Mouse (Mus musculus) erythroblast, embryonic 14.5 days (primary cell): ENCODE measurements around the gene Fstl1.

ENCODE experiments used
- GATA1 ChIP-seq: IDR thresholded peaks from 2 replicates; pipeline ENCODE4 v1.6.1; 2012; ENCODE audit warnings: low read length, inconsistent platforms, mixed read lengths
- TAL1 ChIP-seq: IDR thresholded peaks from 3 replicates; pipeline ENCODE4 v1.6.1; 2012; ENCODE audit warnings: low read length, inconsistent platforms, mixed read lengths

DNA sequence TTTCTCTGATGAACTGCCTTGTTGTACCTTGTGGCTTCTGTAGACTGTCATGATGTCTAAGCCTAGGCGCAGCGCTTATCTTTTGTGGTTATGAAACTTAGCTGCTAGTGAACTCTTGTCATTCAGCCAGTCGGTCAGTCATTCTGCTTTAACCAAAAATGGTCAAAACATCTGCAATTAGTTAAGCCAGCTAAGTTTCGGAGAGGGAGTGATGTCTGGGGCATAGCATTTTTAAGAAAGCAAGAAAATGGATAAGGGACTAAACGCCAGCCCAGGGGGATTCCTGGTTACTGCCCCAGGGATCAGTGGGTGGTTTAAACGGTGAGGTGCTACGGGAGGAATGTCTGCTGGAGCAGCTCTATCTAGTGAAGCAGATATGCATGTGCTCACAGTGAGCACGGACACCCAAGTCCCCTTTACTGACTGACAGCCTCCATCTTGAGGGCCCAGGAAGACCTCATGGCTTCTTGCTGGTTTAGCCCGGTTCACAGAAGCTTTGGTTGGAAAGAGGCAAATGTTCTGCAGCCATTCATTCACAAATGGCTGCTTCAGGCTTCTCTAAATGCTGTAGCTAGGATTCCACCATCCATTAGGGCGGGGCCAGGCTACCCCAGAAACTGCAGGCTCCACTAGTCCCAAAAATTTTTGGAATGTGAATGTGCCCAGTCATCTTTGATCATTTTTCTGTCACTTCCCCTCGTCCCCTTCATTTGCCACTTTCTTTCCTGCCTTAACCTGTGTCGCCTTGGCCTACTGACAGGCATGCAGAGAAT lies 13.5 kb downstream of the Fstl1 start:
- no peak for TF ChIP-seq GATA1
- no peak for TF ChIP-seq TAL1
